Mouse (Mus musculus): Measurements from ENCODE around the gene Piezo1.

The Piezo1 gene

GRCm38 (mm10) chr8:122457171-122457570, 94.0 kb downstream of the Piezo1 start:
- DNase-seq (ENCODE audit: low read depth, low spot score), result no peak

DNA sequence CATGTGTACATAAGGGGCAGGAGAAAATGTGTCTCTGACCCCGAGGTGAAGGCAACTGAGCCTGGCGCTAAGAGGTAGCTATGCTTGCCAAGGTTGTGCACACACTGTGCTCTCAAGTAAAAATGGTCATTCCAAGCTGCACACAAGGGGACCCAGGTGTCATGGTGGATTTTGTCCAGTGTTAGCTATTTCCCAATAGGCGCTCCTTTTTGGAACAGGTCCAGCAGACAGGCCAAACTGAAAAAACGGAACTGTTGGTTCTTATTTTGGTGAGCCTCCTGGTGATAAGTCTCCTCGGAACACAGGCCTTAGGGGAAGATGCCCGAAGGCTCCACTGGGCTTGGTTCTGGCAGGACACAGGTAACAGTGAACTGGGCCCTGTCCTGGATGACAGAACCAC, 96.7 kb downstream of the Piezo1 start:
- no peak for DNase-seq (ENCODE audit: low read depth, low spot score)

DNA sequence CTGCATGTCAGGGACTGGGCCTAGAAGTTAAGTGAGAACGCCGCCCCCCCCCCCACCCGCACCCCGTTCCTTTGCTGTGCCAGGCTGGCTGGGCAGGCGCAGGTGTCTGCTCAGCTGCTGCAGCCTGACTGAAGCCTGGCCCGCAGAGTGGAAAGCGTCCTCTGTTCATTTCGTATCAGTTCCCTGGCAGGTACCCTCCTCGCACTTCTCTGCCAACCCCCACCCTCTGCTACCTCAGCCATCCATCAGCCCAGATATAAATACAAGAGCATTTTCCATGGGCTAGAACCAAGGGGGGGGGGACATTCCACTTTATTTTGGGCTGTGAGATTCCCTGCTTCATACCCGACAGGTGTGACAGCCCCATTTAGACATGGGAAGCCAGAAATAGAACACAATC, 99.0 kb downstream of the Piezo1 start:
- no peak for DNase-seq (ENCODE audit: low read depth, low spot score)

- DNase-seq (ENCODE audit: low read depth, low spot score), result no peak
Observed at GRCm38 (mm10) chr8:122451161-122451703, 99.9 kb downstream of the Piezo1 start.

- no peak for DNase-seq (ENCODE audit: low read depth, low spot score)
Observed at GRCm38 (mm10) chr8:122445203-122445602, 105.9 kb downstream of the Piezo1 start.

DNA sequence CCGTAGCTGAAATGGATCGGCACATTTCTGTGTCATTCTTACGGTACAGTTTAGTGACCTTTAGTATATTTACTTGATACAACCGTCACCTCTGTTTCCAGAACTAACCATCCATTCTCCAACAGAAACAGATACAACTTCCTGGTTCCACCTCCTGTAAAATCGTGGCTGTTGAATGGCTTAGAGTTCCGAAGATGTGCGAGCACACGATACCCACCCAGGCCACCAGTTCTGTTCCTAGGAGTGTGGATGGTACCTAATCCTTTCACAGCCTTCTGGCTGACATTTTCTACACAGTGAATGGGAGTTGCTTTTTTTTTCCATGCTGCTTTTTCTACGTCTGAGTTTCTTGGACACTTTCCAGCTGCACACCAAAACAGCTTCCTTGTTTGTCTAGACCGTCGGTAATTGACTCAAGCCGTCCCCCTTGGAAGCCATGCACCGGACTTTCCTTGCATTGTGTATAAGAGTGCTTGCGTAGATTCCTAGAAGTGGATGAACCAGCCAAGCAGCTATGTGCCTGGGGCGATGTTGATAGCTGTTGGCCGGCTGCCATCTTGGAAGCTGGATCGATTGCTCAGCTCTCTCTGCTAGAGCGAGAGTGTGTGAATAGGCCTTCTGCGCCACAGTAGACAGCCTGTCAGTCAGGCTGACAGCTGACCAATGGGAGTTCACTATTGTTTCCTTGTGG, 106.9 kb downstream of the Piezo1 start:
- DNase-seq (ENCODE audit: low read depth, low spot score), result peak; percentile 60

- DNase-seq (ENCODE audit: low read depth, low spot score), result peak; percentile 100
Observed at GRCm38 (mm10) chr8:122443262-122444006, 107.7 kb downstream of the Piezo1 start, which contains the start of gene Mvd. TSS of gene Mvd (minus strand) at chr8:122443422.

- DNase-seq (ENCODE audit: low read depth, low spot score), result no peak
Observed at GRCm38 (mm10) chr8:122442781-122443180, 108.3 kb downstream of the Piezo1 start.

DNA sequence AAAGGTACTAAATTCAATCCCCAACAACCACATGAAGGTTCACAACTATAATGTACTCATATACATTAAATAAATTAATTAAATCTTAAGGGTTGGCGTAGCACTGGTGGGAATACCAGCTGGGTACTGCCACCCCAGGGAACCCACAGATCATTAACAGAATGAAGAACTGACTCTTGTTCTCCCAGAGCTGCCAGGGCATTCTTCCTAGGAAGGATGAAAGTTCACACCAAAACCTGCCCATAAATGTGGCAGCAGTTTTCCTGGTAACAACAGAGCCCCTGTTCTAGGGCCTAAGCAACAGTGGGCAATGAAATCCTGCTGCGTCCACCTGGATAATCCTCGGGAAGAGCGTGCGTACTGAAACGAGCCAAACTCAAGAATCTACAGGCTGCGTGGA, 108.8 kb downstream of the Piezo1 start:
- DNase-seq (ENCODE audit: low read depth, low spot score), result no peak

DNA sequence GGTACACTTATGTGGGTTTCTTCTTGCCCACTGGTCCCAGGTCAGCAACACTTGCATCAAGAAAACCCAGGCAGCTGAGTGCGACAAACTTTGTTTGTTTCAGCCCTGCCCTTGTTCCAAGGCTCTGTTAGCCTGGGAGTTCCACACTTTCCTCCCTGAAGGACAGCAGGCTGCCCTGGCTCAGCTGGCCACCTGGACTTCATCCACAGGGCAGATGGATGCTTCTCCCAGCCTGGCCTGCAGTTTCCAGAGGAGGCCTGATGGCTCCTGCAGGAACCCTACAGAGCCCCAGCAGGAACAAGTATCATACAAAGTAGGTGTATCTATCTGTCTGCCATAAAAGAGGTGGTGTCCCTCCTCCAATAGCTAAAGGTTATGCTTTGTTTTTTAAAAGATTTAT, 109.8 kb downstream of the Piezo1 start:
- DNase-seq (ENCODE audit: low read depth, low spot score), result no peak

DNA sequence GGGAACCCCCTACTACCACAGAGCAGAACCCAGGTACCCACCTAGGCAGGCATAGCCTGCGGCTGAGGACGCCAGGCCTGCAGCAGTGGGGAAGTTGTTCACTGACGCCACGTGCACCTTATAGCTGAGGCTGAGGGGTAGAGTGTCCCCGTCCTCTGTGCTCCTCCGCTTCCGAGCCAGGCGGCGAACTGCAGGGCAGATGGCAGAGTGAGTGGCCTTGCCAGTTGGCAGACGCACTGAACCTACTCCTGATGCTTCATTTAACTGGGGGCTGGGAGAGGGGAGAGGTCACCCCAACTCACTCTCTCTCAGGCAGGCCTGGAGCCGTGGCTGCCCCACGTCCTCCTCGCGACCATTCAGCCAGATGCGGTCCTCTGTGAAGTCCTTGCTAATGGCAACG, 111.8 kb downstream of the Piezo1 start:
- DNase-seq (ENCODE audit: low read depth, low spot score), result no peak

DNA sequence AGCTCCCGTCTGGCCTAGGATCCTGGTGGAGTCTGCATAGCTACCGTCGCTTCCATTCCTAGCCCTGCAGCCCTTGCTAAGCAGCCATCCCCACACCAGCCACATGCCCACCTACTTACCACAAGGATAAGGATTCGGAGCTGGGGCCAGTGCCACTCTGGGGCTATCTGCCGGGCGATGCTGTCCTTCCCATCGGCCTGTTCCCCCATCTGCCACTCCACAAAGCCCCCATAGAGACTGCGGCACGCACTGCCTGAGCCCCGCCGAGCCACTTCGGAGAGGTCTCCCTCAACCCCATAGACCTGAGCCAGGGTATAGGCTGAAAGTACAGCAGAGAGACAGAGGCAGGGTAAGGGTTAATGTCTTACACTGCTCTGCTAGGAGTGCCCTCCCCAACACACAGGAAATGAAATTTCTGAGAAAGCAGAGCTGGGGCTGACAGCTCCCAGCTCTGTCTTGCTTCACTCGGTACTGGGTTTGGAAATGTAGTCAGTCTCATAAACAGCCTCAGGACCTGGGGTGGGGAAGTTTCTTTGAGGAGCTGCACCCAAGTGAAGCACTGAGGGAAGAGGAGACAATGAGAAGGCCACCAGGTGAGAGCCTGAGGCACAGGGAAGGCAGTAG, 113.3 kb downstream of the Piezo1 start:
- DNase-seq (ENCODE audit: low read depth, low spot score), result no peak

- DNase-seq (ENCODE audit: low read depth, low spot score), result no peak
Observed at GRCm38 (mm10) chr8:122436586-122437125, 114.5 kb downstream of the Piezo1 start.

- DNase-seq (ENCODE audit: low read depth, low spot score), result no peak
Observed at GRCm38 (mm10) chr8:122436146-122436545, 115.0 kb downstream of the Piezo1 start.

GRCm38 (mm10) chr8:122435375-122435774, 115.8 kb downstream of the Piezo1 start:
- DNase-seq (ENCODE audit: low read depth, low spot score), result no peak

DNA sequence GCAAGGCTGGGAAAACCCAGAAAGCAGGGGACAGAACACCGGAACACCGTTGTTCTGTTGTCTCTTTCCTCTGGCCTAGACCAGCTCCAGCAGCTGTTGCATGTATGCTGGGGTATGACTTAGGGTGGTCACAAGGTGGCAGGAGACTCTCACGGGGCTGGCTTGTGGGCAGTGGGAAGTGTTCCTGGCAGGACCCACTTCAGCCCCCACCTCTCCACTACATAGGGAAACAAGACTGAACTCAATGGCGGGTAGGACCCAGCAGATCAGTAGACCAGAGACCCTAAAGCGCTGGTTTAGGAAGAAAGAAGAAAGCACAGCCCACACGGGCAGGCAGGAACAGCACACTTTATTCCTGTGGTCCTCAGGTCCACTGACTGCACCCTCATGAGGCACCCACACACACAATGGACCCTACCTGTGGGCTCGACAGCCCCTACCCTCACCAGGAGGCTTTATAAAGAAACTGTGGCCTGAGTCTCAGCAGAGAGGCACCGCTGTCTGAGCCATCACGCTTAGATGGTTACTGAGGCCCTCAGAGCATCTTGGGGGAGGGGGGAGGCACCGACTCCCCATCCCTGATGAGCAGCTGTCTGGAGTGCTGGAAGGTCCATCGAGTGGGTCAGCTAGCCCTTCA, 117.7 kb downstream of the Piezo1 start:
- DNase-seq (ENCODE audit: low read depth, low spot score), result no peak

GRCm38 (mm10) chr8:122432443-122433268, 118.5 kb downstream of the Piezo1 start, which contains the start of gene Cyba:
TSS of gene Cyba (minus strand) at chr8:122432930.
- DNase-seq (ENCODE audit: low read depth, low spot score), result peak; percentile 64

Data from mesoderm, embryonic 11.5 days (tissue).